Mouse (Mus musculus) ES-Bruce4 (cell line): ENCODE results near the gene Chaf1b.

Experiments used
- CTCF ChIP-seq: IDR thresholded peaks from one replicate; pipeline ENCODE4 v1.8.1; 2011; ENCODE audit warnings: low read depth, low read length
- EP300 ChIP-seq: IDR thresholded peaks from 2 replicates; pipeline ENCODE4 v1.6.1; 2011; ENCODE audit warnings: low read depth, low read length; ENCODE audit not compliant: insufficient read depth

GRCm38 (mm10) chr16:93925684-93926247, 42.1 kb downstream of the Chaf1b start:
- TF ChIP-seq EP300, result no peak
- TF ChIP-seq CTCF, result no peak
